Mouse (Mus musculus) cerebellum, adult 9-11 months (tissue): Measurements from ENCODE around the gene Kif2c.

Experiments used
- DNase-seq: peaks from one replicate; pipeline ENCODE4 v3.0.0; 2022

Gene Kif2c

GRCm38 (mm10) chr4:117133817-117134600, 48.4 kb downstream of the Kif2c start, which contains the start of gene Plk3:
Plk3 (minus strand) TSS chr4:117133963.
- peak; percentile 98 for DNase-seq

GRCm38 (mm10) chr4:117133366-117133796, 49.1 kb downstream of the Kif2c start:
- DNase-seq: no peak

GRCm38 (mm10) chr4:117132794-117133143, 49.7 kb downstream of the Kif2c start:
- DNase-seq: peak; percentile 52

- DNase-seq: peak; percentile 63
These were observed 50.3 kb downstream of the Kif2c start for GRCm38 (mm10) chr4:117131890-117132793.

GRCm38 (mm10) chr4:117131198-117131597, 51.2 kb downstream of the Kif2c start:
- no peak for DNase-seq

- no peak for DNase-seq
These were observed 51.6 kb downstream of the Kif2c start for GRCm38 (mm10) chr4:117130790-117131189.

- DNase-seq: no peak
These were observed 54.3 kb downstream of the Kif2c start for GRCm38 (mm10) chr4:117127991-117128686.

GRCm38 (mm10) chr4:117126675-117127290, 55.7 kb downstream of the Kif2c start, which contains the start of gene Tctex1d4:
Tctex1d4 (plus strand) TSS chr4:117126794.
- no peak for DNase-seq

GRCm38 (mm10) chr4:117125910-117126674, 56.3 kb downstream of the Kif2c start:
- no peak for DNase-seq

- no peak for DNase-seq
These were observed 57.0 kb downstream of the Kif2c start, which contains the start of gene Btbd19 for GRCm38 (mm10) chr4:117125348-117125909. Btbd19 (minus strand) TSS chr4:117125725.

- DNase-seq: peak; percentile 35
These were observed 57.7 kb downstream of the Kif2c start for GRCm38 (mm10) chr4:117124518-117125347.

- no peak for DNase-seq
These were observed 58.3 kb downstream of the Kif2c start for GRCm38 (mm10) chr4:117124218-117124517.

GRCm38 (mm10) chr4:117123546-117124217, 58.8 kb downstream of the Kif2c start:
- DNase-seq: peak; percentile 12

- DNase-seq: no peak
These were observed 60.2 kb downstream of the Kif2c start for GRCm38 (mm10) chr4:117122209-117122608.

- DNase-seq: peak; percentile 94
These were observed 61.7 kb downstream of the Kif2c start for GRCm38 (mm10) chr4:117120445-117121414.

- DNase-seq: no peak
These were observed 62.4 kb downstream of the Kif2c start for GRCm38 (mm10) chr4:117120052-117120444.

- DNase-seq: peak; percentile 46
These were observed 62.8 kb downstream of the Kif2c start for GRCm38 (mm10) chr4:117119636-117120035.

- peak; percentile 14 for DNase-seq
These were observed 64.5 kb downstream of the Kif2c start for GRCm38 (mm10) chr4:117117931-117118330.

- DNase-seq: no peak
These were observed 66.8 kb downstream of the Kif2c start for GRCm38 (mm10) chr4:117115592-117115991.
